Mouse (Mus musculus): ENCODE data around the gene Pde3a.

Gene Pde3a

GRCm38 (mm10) chr6:141248691-141249584, at the start of gene Pde3a:
Gene Pde3a, plus strand, starts transcription at chr6:141249269.
- in situ Hi-C loops (cut with MboI), result no loop called here

GRCm38 (mm10) chr6:141200173-141200615, 48.9 kb upstream of the Pde3a start:
- in situ Hi-C loops (cut with MboI), result no loop called here

GRCm38 (mm10) chr6:141207531-141207930, 41.5 kb upstream of the Pde3a start:
- in situ Hi-C loops (cut with MboI), result no loop called here

GRCm38 (mm10) chr6:141208283-141208872, 40.7 kb upstream of the Pde3a start:
- in situ Hi-C loops (cut with MboI), result no loop called here

DNA sequence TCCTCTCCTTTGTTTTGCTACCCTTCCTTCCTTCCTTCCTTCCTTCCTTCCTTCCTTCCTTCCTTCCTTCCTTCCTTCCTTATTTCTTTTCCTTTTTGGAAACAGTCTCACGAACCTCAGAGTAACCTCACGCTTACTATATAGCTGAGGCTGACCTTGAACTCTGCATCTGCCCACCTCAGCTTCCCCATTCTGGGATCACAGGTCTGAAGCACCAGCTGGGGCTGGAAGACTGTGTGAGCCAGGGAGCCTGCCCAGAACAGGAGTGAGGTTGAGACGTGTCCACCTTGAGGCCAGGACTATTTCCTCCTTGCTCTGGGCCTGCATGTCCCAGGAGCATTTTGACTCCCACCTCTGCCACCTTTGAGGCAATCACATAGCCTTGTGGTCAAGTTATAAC, 39.0 kb upstream of the Pde3a start:
- in situ Hi-C loops (cut with MboI), result no loop called here

- in situ Hi-C loops (cut with MboI), result no loop called here
Measured at GRCm38 (mm10) chr6:141221081-141221480, 28.0 kb upstream of the Pde3a start.

DNA sequence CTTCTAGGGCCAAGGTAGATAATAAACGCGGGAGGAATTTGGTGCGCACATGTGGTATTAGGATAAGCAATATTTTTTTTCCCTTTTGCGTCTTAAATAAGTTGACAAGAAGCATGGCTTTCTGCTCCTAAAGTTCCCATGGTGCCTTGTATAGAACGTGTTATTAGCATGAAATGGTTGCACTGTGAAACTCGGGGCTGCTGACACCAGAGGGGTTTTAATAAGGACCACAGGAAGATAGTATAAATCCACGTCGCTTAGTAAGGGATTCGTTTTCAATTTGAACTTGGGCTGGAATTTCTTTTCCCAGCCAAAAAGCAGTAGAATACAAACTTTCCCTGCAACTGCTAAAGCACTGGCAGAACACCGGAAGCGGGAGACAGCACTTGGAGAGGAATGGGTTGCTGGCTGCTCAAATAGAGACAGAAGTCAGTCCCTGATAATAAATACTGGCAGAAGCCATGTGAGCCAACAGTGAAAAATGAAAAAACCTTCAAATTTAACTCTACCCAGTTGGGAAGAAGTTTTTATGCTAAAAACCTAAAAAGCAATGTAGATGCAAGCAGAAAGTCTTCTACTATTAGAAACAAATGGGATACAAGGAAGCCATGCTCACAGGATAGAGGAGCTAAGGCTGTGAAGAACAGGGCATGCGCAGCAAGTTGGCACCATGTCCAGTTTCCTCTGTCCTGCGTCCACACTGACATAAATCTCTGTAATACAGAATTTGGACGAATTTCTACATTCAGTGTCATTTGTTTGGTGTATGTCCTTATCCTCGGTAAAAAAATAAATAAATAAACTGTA, 22.0 kb upstream of the Pde3a start:
- in situ Hi-C loops (cut with MboI), result no loop called here

DNA sequence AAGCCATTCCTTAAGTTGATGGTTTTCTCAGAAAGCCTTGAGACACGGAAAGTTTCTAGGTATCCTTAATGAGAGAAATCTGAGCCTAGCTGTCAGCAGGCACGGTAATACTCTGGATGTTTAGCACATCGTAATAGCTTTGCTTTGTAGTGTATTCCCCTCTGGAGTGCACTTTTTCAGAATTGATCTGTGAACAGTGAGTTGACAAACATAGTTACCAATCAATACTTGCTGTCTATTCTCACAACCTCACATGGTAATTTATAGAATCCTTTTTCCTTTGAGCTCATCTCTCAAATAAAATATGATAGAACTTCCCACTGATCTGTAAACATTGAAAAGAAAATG, 21.4 kb upstream of the Pde3a start:
- in situ Hi-C loops (cut with MboI), result no loop called here

- in situ Hi-C loops (cut with MboI), result no loop called here
Measured at GRCm38 (mm10) chr6:141232756-141233382, 16.2 kb upstream of the Pde3a start.

DNA sequence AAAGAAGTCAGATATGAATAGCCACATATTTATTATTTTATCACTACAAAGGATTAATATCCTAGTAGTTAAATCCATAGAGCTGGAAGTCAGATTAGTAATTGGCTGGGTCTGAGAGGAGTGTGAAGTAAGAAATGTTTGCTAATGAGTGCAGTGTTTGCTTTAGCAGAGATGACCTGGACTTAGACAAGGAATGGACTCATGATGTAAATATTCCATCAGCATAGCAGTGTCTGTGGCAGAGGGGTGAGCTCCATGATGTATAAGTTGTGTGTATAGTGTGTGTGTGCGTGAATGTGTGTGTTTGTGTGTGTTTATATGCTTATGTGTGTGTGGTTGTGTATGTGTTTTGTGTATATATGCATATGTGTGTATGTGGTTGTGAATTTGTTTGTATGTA, 7.3 kb upstream of the Pde3a start:
- in situ Hi-C loops (cut with MboI), result no loop called here

GRCm38 (mm10) chr6:141245089-141245488, 4.0 kb upstream of the Pde3a start:
- in situ Hi-C loops (cut with MboI), result no loop called here

DNA sequence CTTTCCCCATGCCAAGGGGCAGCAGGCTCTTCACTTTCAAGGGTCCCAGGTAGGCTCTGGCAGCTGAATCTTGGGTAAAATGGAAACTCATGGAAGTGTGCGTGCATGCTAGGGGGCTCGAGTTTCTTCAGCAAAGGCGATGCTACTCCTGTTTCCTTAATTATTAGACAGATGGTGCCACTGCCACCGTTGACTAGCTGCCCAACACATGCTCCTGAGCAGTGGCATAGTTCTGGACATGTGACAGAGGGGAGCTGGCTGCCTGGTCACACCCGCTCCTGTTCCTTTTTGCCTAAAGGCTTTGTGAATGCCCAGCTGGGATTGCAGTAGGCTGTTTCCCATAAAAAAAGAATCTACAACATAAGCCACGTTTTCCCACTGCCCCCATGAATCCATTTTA, 2.7 kb upstream of the Pde3a start:
- in situ Hi-C loops (cut with MboI), result no loop called here

DNA sequence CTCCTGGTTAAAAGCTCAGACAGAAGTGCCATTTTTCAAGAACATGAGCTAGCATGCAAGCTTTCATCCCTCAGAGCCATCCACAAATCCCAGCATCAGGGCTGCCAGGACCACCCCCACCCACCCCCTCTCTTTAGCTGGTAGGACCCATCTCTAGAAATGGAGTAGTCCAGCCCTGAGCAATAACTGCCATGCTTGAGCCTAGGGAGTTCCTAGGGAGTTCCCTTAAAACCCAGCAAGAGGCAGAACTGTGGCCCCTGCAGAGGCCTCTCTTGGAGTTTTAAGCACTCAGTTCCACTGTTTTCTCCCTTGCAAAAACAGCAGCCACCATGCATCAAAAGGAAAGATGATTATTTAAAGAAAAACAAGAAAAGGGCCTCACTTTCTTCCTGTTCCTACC, 988 bp upstream of the Pde3a start:
- in situ Hi-C loops (cut with MboI), result no loop called here

DNA sequence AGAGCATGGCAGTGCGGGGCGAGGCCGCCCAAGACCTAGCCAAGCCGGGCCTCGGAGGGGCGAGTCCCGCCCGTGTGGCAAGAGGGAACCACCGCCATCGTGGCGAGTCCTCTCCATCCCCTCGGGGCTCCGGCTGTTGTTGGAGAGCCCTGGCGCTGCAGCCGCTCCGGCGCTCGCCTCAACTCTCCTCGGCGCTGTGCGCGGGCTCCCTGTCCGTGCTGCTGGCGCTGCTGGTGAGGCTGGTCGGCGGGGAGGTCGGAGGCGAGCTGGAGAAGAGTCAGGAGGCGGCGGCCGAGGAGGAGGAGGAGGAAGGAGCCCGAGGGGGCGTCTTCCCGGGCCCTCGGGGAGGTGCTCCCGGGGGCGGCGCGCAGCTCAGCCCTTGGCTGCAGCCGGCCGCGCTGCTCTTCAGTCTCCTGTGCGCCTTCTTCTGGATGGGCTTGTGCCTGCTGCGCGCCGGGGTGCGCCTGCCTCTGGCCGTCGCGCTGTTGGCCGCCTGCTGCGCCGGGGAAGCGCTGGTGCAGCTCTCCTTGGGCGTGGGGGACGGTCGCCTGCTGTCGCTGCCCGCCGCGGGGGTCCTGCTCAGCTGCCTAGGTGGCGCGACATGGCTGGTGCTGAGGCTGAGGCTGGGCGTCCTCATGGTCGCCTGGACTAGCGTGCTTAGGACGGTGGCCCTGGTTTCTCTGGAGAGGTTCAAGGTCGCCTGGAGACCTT, 671 bp downstream of the Pde3a start:
- in situ Hi-C loops (cut with MboI), result no loop called here

DNA sequence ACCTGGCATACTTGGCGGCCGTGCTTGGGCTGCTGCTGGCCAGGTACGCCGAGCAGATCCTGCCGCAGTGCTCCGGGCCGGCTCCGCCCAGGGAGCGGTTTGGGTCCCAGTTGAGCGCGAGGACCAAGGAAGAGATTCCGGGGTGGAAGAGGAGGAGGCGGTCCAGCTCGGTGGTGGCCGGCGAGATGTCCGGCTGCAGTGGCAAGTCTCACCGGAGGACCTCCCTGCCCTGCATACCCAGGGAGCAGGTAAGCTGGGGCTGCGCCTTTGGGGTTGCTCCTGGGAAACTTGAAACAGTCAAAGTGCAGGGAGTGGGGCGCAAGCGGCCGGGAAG, 1.2 kb downstream of the Pde3a start:
- in situ Hi-C loops (cut with MboI), result no loop called here

DNA sequence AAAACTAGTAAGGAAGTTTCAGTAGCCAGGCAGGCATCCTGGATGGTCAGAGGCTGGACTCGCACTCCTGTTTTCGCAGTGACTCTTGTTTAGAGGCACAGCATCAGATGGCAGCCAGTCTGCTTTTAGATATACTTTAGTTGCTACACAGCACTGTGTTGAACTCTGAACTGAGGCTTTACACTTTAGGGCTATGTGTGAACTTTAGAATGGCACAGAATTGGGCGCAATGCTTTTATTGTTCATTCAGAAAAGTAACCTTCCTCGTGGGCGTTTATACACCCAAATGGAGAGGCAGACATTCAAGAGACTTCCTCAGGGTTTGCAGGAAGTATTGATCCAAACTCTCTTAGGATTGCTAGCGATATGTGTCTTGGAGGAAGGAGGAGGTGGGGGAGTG, 1.9 kb downstream of the Pde3a start:
- in situ Hi-C loops (cut with MboI), result no loop called here

DNA sequence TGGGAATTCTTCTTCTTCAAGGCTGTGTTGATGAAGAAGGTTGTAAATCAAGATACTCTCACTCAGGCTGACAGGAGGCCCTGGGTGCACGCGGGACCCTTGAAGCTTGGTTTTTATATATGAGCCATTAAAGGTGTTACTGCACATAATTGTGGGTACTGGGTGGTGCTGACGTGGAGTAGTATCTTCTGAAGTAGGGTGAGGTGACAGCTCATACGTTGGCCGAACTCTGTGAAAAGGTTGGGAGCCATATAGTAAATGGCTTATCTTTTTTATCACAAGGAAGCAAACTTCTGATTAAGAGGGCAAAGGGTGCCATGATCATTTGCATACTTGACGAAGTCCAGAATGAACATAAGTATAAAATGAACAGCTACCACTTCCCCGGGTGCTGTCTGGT, 3.5 kb downstream of the Pde3a start:
- in situ Hi-C loops (cut with MboI), result no loop called here

GRCm38 (mm10) chr6:141254956-141255355, 5.9 kb downstream of the Pde3a start:
- in situ Hi-C loops (cut with MboI), result no loop called here

DNA sequence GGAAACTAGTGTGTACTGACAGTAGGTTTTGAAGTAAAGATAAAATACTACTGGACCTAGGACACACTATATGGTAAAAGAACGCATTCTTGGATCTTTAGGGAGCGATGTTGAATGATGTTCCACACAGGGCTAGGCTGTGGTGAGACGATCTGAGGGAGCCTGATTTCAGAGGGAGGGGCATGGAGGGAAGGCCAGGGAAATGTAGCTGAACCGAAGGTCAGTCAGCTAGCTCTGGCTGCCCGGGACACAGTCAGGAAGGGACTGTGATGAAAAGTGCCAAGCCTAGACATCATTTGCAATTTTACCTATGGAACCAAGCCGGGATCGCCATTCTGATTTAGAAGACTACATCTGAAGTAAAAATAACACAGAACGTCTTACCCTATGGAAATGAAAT, 7.8 kb downstream of the Pde3a start:
- in situ Hi-C loops (cut with MboI), result no loop called here

- in situ Hi-C loops (cut with MboI), result no loop called here
Measured at GRCm38 (mm10) chr6:141257434-141258202, 8.5 kb downstream of the Pde3a start.

DNA sequence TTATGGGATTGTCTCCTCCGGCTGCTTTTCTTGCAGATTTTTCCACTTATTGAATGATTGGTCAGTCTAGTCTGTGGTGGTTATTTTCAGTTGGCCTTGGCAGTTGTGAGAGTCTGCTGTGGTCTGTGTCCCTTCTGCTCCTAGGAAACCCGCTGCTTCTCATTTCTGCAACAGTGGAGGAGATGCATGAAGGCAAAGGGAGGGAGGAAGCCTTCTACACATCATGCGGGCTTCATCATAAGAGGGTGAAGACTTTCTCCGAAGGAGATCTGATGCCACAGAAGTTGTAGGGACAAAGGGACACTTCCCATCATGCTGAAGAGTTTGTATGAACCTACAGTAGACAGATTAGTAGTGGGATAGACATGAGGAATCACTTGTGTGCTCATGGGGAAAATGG, 16.2 kb downstream of the Pde3a start:
- in situ Hi-C loops (cut with MboI), result no loop called here

All from mature B cell (primary cell).